Mouse (Mus musculus): ENCODE measurements at regions not wholly inside any gene's neighbourhood (a gene's known extent, or its start where the extent isn't known, plus 50 kb on each side); places are given as distances from the start of the nearest gene placed in this dataset.
"Not testable (repeated sequence)": the region's sequence is repeated elsewhere in the genome, so short reads cannot be mapped to it uniquely, and the experiment has no call there.

DNA sequence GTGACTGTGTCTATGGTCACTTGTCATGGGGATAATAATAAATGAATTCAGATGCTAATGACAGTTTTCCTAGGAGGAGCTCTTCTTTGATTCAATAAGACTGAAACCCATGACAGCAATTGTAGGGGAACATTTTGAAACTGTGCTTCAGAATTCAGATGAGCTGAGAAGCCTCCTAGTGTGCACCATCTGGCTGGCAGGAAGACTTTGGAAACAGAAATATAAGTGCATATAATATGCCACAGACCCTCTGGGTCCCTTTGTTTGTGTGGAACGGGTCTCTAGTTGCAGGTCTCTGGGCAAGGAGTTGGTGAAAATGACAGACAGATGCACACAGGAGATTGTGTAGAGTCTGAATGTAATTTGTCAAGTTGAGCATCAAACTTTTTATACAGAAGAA, 1043.3 kb upstream of the Cntnap5a start:
- DNase-seq (ENCODE audit: low spot score), result no peak

DNA sequence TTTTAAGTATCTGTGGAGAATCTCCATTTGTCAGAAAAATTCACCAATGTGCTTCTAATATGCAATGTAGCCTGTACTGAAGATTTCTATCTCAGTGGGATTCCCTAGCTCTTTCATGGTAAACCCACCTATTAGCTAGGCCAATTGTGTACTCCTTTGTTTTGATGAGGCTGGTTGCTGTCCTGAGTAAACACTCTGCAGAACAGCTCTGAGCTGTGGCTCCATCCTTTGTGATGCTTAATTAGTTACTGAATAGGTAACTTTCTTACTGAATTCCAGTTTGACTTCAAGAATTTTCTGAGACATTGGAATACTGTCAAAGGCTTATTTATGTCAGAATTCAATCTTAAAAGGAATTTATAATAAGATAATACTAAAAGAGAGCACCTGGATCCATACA, 1042.7 kb upstream of the Cntnap5a start:
- not testable (repeated sequence) for DNase-seq (ENCODE audit: low spot score)

DNA sequence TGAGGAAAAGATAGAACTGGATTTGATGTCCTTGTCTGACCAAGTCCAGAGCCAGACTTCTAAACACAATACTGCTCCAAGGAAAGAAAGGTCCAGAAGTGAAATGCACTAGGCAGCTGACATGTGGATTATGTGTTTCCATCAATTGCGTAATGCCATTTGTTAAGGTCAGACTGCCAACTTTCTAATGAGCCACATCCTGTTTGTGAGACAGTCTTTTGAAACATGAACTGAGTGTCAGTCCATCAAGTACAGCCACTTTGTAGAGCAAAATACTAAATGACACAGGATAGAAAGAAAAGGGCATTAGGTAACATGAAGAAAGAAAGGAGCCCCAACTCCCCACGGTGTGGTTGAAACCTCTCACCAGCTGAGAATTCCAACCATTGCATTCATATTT, 1010.6 kb upstream of the Cntnap5a start:
- peak; percentile 56 for DNase-seq (ENCODE audit: low spot score)

DNA sequence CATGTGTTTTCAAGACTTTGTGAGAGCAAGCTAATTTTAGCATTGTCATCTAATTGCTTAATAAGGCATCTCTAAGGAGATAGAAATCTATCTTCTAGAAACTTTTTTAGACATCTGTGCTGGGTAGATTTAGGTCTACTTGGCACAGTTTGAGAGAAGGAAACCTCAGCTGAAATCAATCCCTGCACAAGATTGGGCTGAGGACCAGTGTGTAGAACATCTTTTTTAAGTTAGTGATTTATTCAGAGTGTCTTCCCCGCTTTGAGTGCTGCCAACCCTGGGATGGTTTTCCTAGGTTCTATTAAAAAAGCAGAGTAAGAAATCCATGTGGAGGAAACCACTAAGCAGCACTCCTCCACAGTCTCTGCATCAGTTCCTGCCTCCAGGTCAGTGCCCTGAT, 1003.3 kb upstream of the Cntnap5a start:
- DNase-seq (ENCODE audit: low spot score), result no peak

DNA sequence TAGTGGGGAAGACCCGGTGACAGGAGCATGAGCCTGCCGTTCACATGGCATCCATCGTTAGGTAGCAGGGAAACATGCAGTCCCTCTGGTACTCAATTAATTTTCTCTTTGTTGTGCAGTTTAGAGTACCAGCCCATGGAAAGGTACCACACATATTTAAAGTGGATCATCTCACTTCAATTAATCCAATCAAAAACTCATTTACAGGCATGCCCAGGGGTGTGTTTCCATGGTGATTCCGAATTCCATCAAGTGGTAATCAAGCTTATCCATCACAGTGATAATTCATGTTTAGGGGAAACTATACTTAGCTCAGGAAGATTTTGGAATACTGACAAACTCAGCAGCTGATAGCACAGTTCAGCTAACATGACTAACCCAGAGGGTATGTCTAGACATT, 963.4 kb upstream of the Cntnap5a start:
- DNase-seq (ENCODE audit: low spot score), result no peak

DNA sequence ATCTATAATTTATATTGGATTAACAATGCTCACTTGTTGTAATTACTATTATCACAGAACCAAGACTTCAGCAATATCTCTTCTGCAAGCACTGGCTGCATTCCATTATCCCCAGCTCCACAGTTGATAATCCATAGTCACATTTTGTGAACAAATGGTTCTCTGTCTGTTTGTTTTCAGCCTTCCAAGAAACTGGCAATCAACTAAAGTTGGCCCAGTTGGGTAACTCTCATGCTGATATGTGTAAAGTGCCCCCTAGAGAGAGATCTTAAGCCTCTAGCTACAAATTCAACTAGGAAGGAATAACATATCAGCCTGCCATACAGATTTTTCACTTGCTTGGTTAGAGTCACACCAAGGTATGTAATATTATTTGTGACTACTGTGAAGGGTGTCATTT, 955.4 kb upstream of the Cntnap5a start:
- no peak for DNase-seq (ENCODE audit: low spot score)

Measured in heart, adult 8-10 months (tissue).